Mouse (Mus musculus): ENCODE data around the gene Mtor. TPM values are rescaled to one million over a fixed set of nuclear protein-coding genes. Genes with fewer than 3 reads are reported as not detected.

Gene Mtor
- total RNA-seq, 2 experiments from 2014 or later, result 86.6 to 93.8 TPM

- intact Hi-C loops (cut with DNase I), result loop anchor here (5.0 kb wide), 1 partner anchor 36 kb away; no protein-coding TSS in a partner anchor
- DNase-seq (ENCODE audit: extremely low spot score in 1 of 2, low spot score in 2 of 2), result no peak
Observed at GRCm38 (mm10) chr4:148573222-148573621, 124.8 kb downstream of the Mtor start.

- intact Hi-C loops (cut with DNase I), result no loop called here
- no peak for DNase-seq (ENCODE audit: extremely low spot score in 1 of 2, low spot score in 2 of 2)
Observed at GRCm38 (mm10) chr4:148580765-148581164, 132.4 kb downstream of the Mtor start.

- no peak for DNase-seq (ENCODE audit: extremely low spot score in 1 of 2, low spot score in 2 of 2)
- intact Hi-C loops (cut with DNase I), result no loop called here
Observed at GRCm38 (mm10) chr4:148581422-148581821, 133.0 kb downstream of the Mtor start.

- intact Hi-C loops (cut with DNase I), result no loop called here
- DNase-seq (ENCODE audit: extremely low spot score in 1 of 2, low spot score in 2 of 2), result no peak
Observed at GRCm38 (mm10) chr4:148583257-148583656, 134.8 kb downstream of the Mtor start.

- intact Hi-C loops (cut with DNase I), result no loop called here
- DNase-seq (ENCODE audit: extremely low spot score in 1 of 2, low spot score in 2 of 2), result no peak
Observed at GRCm38 (mm10) chr4:148586648-148587047, 138.2 kb downstream of the Mtor start.

- peak in 1 of 2 experiments; percentile 62 for DNase-seq (ENCODE audit: extremely low spot score in 1 of 2, low spot score in 2 of 2)
- intact Hi-C loops (cut with DNase I), result no loop called here
Observed at GRCm38 (mm10) chr4:148588793-148589192, 140.4 kb downstream of the Mtor start.

- intact Hi-C loops (cut with DNase I), result no loop called here
- peak in 1 of 2 experiments; percentile 37 for DNase-seq (ENCODE audit: extremely low spot score in 1 of 2, low spot score in 2 of 2)
Observed at GRCm38 (mm10) chr4:148589565-148589964, 141.2 kb downstream of the Mtor start.

- intact Hi-C loops (cut with DNase I), result no loop called here
- no peak for DNase-seq (ENCODE audit: extremely low spot score in 1 of 2, low spot score in 2 of 2)
Observed at GRCm38 (mm10) chr4:148590421-148591170, 142.2 kb downstream of the Mtor start.

- intact Hi-C loops (cut with DNase I), result no loop called here
- peak; percentile 98 to 99 for DNase-seq (ENCODE audit: extremely low spot score in 1 of 2, low spot score in 2 of 2)
Observed at GRCm38 (mm10) chr4:148591171-148591630, 142.8 kb downstream of the Mtor start, which contains the start of gene Srm. Srm (plus strand) TSS chr4:148591503.

- intact Hi-C loops (cut with DNase I), result no loop called here
- DNase-seq (ENCODE audit: extremely low spot score in 1 of 2, low spot score in 2 of 2), result peak; percentile 34 to 78
Observed at GRCm38 (mm10) chr4:148591637-148592380, 143.4 kb downstream of the Mtor start.

- no peak for DNase-seq (ENCODE audit: extremely low spot score in 1 of 2, low spot score in 2 of 2)
- intact Hi-C loops (cut with DNase I), result no loop called here
Observed at GRCm38 (mm10) chr4:148593996-148594395, 145.6 kb downstream of the Mtor start.

- intact Hi-C loops (cut with DNase I), result no loop called here
- no peak for DNase-seq (ENCODE audit: extremely low spot score in 1 of 2, low spot score in 2 of 2)
Observed at GRCm38 (mm10) chr4:148595916-148596315, 147.5 kb downstream of the Mtor start.

- intact Hi-C loops (cut with DNase I), result no loop called here
Observed at GRCm38 (mm10) chr4:148596731-148597130, 148.3 kb downstream of the Mtor start.

GRCm38 (mm10) chr4:148598826-148599225 lies 150.4 kb downstream of the Mtor start:
- intact Hi-C loops (cut with DNase I), result no loop called here

More at GRCm38 (mm10) chr4:148596731-148597130, 148.3 kb downstream of the Mtor start:
- DNase-seq (ENCODE audit: extremely low spot score in 1 of 2, low spot score in 2 of 2), result no peak

GRCm38 (mm10) chr4:148600316-148600715 lies 151.9 kb downstream of the Mtor start:
- no peak for DNase-seq (ENCODE audit: extremely low spot score in 1 of 2, low spot score in 2 of 2)
- intact Hi-C loops (cut with DNase I), result no loop called here

More at GRCm38 (mm10) chr4:148598826-148599225, 150.4 kb downstream of the Mtor start:
- no peak for DNase-seq (ENCODE audit: extremely low spot score in 1 of 2, low spot score in 2 of 2)

- intact Hi-C loops (cut with DNase I), result no loop called here
- DNase-seq (ENCODE audit: extremely low spot score in 1 of 2, low spot score in 2 of 2), result no peak
Observed at GRCm38 (mm10) chr4:148601871-148602270, 153.5 kb downstream of the Mtor start.

- intact Hi-C loops (cut with DNase I), result no loop called here
- no peak for DNase-seq (ENCODE audit: extremely low spot score in 1 of 2, low spot score in 2 of 2)
Observed at GRCm38 (mm10) chr4:148602357-148603120, 154.1 kb downstream of the Mtor start, which contains the start of gene Masp2. Masp2 (plus strand) TSS chr4:148602554.

GRCm38 (mm10) chr4:148603376-148604139 lies 155.1 kb downstream of the Mtor start:
- no peak for DNase-seq (ENCODE audit: extremely low spot score in 1 of 2, low spot score in 2 of 2)
- intact Hi-C loops (cut with DNase I), result no loop called here
